Mouse (Mus musculus) lung, postnatal 4 days (tissue): ENCODE measurements around the gene Hspa1l.
A peak's percentile ranks its signal among the peaks of the same experiment; 100 is the strongest.
"Not testable (repeated sequence)": the region's sequence is repeated elsewhere in the genome, so short reads cannot be mapped to it uniquely, and the experiment has no call there.

ENCODE experiments used
- DNase-seq, 2 experiments: peaks; one replicate each; pipeline ENCODE4 v3.0.0; 2021

The Hspa1l gene

DNA sequence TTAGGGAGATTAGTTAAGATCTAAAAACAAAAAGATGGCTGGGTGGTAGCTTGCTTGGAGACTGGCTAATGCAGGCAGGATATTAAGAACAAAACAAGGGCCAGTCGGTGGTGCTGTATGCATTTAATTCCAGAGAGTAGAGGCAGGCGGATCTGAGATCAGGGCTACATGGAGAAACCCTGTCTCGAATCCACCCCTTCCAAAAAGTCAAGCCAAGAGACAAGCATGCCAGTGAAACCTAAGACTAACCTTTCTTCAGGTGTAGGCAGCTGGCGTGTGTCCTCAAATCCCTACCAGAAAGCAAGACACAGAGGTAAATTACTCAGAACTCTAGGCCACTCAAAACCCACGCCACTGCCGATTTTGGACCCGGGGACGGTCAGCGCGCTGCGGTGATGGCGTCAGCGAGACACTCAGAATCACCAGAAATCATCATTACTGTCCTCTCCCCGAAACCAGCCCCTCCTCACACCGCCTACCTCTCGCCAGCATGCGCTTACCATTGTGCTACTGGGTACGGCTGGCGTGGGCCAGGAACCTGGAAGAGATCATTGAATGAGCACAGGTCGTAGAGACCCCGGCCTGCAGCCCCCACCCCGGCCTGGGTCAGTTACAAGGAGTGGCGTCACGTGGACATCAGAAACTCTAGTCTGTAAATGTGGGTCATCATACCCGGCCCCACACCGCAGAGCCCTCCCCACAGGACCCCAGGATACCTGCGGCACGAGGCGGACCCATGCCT, 20.7 kb upstream of the Hspa1l start:
- DNase-seq, result no peak

GRCm38 (mm10) chr17:34952378-34953040, 20.0 kb upstream of the Hspa1l start:
- DNase-seq, result peak; percentile 81 to 88

- DNase-seq, result no peak
Measured at GRCm38 (mm10) chr17:34953258-34953657, 19.2 kb upstream of the Hspa1l start.

DNA sequence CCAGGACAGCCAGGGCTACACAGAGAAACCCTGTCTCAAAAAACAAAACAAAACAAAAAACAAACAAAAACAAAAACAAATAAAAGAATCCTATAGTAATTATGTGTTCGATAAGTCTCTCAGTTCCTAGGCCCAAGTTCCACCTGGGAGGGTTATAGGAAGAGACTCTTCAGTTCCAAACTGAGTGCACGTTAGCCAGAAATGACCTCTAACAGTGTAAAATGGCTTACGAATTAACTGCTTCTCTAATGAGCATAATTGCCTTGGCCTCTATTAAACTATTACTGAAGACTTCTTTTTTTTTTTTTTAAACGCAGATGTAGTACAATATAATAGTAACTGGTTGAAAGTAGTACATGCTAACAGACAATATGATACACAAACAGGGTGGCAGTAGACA, 18.6 kb upstream of the Hspa1l start:
- no peak for DNase-seq

DNA sequence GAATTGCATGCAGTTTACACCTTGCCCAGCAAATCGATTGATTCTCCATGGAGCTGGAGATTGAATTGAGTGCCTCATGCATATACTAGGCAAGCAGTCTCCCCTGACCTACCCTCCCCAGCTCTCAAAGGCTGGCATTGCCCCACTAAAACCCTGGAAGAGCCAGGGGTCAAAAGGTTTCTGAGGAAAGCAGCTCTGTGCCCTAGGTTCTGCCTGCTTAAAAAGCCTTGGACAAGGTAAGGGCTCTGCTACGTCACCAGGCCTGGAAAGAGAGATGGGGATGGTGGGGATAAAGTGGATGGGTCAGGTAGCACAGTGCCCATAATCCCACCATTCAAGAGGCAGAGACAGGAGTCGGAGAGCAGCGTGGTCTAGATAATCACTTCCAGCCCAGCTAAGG, 17.7 kb upstream of the Hspa1l start:
- no peak for DNase-seq

- DNase-seq, result no peak
Measured at GRCm38 (mm10) chr17:34955884-34956283, 16.6 kb upstream of the Hspa1l start.

DNA sequence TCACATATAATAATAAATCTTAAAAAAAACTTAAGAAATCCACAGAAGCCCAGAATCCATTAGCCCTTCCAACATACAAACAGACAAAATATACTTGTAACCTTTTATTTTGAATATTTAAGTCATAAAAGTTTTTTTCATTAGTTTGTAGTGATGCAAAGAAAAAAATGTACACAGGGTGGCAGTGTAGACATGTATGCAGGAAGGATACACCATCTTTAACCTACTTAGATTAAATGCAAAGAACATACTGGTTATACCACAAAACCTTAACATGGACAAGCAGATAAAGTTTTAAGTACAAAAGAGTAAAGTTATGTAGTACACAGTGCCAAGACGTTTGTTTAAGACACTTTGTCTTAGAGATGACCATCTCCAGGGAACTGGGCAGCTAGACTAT, 16.2 kb upstream of the Hspa1l start:
- no peak for DNase-seq

DNA sequence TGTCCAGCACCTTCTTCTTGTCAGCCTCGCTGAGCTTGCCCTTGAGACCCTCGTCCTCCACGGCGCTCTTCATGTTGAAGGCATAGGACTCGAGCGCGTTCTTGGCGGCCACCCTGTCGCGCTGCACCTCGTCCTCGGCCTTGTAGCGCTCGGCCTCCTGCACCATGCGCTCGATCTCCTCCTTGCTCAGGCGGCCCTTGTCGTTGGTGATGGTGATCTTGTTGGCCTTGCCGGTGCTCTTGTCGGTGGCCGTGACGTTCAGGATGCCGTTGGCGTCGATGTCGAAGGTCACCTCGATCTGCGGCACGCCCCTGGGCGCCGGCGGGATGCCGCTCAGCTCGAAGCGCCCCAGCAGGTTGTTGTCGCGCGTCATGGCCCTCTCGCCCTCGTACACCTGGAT, 15.2 kb upstream of the Hspa1l start:
- DNase-seq, result not testable (repeated sequence)

DNA sequence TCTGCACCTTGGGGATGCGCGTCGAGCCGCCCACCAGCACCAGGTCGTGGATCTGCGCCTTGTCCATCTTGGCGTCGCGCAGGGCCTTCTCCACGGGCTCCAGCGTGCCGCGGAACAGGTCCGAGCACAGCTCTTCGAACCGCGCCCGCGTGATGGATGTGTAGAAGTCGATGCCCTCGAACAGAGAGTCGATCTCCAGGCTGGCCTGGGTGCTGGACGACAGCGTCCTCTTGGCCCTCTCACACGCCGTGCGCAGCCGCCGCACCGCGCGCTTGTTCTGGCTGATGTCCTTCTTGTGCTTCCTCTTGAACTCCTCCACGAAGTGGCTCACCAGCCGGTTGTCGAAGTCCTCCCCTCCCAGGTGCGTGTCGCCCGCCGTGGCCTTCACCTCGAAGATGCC, 14.5 kb upstream of the Hspa1l start:
- not testable (repeated sequence) for DNase-seq

DNA sequence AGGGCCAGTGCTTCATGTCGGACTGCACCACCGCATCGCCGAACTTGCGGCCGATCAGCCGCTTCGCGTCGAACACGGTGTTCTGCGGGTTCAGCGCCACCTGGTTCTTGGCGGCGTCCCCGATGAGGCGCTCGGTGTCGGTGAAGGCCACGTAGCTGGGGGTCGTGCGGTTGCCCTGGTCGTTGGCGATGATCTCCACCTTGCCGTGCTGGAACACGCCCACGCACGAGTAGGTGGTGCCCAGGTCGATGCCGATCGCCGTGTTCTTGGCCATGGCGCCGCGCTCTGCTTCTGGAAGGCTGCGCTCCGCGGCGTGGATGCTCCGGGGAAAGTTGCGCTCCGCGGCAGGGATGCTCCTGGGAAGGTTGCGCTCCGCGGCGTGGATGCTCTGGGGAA, 13.8 kb upstream of the Hspa1l start:
- not testable (repeated sequence) for DNase-seq

DNA sequence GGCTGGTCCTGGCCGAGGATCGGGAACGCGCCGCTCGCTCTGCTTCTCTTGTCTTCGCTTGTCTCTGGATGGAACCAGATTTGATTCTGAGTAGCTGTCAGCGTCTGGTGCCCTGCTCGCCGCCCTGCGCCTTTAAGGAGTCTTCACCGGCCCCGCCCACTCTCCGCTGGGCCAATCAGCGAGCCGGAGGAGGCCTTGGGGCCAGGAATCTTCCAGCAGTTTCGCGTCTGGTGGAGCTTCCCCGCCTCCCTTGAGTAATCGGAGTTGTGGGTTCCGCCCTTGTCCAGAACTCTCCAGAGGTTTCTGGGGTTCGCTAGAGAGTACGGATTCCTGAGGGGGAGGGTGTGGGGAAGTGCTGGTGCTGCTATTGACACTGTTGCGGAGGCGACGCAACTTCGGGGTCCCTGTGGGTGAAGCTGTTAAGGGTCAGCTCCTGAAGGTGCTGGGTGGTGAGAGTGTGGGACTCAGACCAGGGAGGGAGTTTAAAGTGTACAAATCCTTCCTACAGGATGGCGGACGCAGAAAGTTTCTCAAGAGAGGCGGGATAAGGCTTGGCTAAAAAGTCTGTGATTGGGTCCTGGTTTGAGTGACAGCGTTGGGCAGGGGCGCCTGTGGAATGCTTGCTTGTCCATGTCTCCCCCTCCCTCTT, 13.2 kb upstream of the Hspa1l start, which contains the start of gene Hspa1b:
Hspa1b (minus strand) TSS at position 109 of the 649 bp plus-strand sequence.
- peak; percentile 89 to 92 for DNase-seq

DNA sequence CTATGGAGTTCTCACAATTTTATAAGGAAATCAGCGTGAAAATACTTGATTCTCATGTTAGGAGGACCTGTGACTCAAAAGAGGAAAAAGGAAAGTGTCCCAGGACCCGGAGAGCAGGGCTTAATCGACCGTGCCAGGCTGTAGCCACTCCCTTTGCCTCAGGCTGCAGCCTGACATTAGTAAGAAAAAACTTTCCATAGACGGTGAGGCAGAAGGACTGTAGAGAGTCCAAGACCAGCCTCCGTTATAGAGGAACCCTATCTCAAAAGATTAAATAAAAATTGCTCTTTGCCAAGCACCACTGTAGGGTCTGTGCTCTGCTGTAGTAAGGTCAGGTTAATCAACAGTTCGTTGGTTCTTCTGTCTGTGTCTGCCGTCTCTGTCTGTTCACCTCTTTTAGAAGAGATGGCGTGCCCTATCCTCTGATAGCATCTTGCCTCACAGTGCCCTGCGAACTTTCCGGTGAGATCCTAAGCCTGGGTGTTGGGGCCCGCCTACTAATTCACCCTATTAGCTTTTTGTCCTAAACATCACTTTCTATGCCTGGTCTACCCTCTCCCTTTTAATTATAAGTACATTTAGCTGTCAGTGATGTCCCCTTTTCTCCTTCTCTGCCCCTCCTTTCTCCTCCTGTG, 12.5 kb upstream of the Hspa1l start:
- no peak for DNase-seq

GRCm38 (mm10) chr17:34960702-34961493, 11.6 kb upstream of the Hspa1l start:
- no peak for DNase-seq

- DNase-seq, result no peak
Measured at GRCm38 (mm10) chr17:34962125-34962524, 10.4 kb upstream of the Hspa1l start.

GRCm38 (mm10) chr17:34962841-34963240, 9.7 kb upstream of the Hspa1l start:
- no peak for DNase-seq

GRCm38 (mm10) chr17:34964640-34965049, 7.9 kb upstream of the Hspa1l start:
- DNase-seq, result no peak

DNA sequence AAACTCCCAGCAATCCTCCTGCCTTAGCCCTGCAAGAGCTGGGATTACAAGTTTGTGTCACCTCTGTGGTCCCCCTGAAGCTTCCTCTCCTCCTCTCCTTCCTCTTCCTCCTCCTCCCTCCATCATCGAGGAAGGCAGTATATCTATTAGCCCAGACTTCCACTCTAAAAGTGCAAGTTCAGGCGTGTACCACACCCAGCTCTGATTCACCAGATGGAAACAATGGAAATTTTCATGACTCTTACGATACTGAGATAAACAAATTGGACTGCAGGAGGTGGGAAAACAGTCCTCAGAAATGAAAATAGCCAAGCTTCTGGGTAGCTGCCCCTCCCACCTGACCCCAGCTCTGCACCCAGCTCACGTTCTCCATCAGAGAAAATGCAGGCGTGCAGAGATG, 6.9 kb upstream of the Hspa1l start:
- DNase-seq, result no peak

DNA sequence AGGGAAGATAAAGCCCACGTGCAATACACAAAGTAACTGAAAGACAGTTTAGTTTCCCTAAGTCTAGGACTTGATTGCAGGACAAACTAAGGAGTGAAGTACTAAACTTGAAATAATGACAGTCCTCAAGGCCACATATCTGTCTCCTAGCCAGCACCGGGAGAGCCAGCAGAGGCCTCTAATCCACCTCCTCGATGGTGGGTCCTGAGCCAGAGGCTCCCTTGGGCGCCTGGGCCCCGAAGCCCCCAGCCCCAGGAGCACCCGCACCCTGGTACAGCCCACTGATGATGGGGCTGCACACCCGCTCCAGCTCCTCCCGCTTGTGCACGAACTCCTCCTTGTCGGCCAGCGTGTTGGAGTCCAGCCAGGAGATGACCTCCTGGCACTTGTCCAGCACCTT, 2.7 kb upstream of the Hspa1l start, which contains the start of gene Gm20481:
Gm20481 (plus strand) TSS at position 91 of the 400 bp plus-strand sequence.
- not testable (repeated sequence) for DNase-seq

GRCm38 (mm10) chr17:34970850-34971249, 1.7 kb upstream of the Hspa1l start:
- not testable (repeated sequence) for DNase-seq

- DNase-seq, result not testable (repeated sequence)
Measured at GRCm38 (mm10) chr17:34971694-34972068, 822 bp upstream of the Hspa1l start.

GRCm38 (mm10) chr17:34975581-34976492, 3.3 kb downstream of the Hspa1l start:
- DNase-seq, result no peak
